Mouse (Mus musculus) forebrain, embryonic 11.5 days (tissue): ENCODE data around the gene Pglyrp1. TPM values are rescaled to one million over a fixed set of nuclear protein-coding genes. Genes with fewer than 3 reads are reported as not detected.
A peak's percentile ranks its signal among the peaks of the same experiment; 100 is the strongest.
"Not testable (repeated sequence)": the region's sequence is repeated elsewhere in the genome, so short reads cannot be mapped to it uniquely, and the experiment has no call there.

Source experiments
- ATAC-seq: fragments of 200-750 bp; cut with Nextera tagmentation; replicated peaks from 2 replicates; pipeline ENCODE4 v1.8.0; 2017; ENCODE audit warnings: moderate TSS enrichment; ENCODE audit not compliant: low FRiP score
- DNase-seq: peaks from one replicate; pipeline ENCODE4 v3.0.0-alpha.2; 2017; ENCODE audit warnings: low spot score
- H3K27ac ChIP-seq: fragments of 300-500 bp; sonication (generic); 2 replicates; pipeline ENCODE4 v1.5.1; 2014; ENCODE audit warnings: low read depth, low read length
- H3K27me3 ChIP-seq: fragments of 300-500 bp; sonication (generic); 2 replicates; pipeline ENCODE4 v1.6.1; 2014; ENCODE audit warnings: mild to moderate bottlenecking, low read length, mixed read lengths; ENCODE audit not compliant: control insufficient read depth, insufficient read depth
- H3K36me3 ChIP-seq: fragments of 300-500 bp; sonication (generic); 2 replicates; pipeline ENCODE4 v1.6.1; 2014; ENCODE audit warnings: mild to moderate bottlenecking, low read length, moderate library complexity, mixed read lengths; ENCODE audit not compliant: control insufficient read depth, insufficient read depth
- H3K4me1 ChIP-seq: fragments of 300-500 bp; sonication (generic); replicated peaks from 2 replicates; pipeline ENCODE4 v1.6.1; 2014; ENCODE audit warnings: low read length, mixed read lengths; ENCODE audit not compliant: control insufficient read depth, insufficient read depth
- H3K4me2 ChIP-seq: fragments of 300-500 bp; sonication (generic); 2 replicates; pipeline ENCODE4 v1.6.1; 2014; ENCODE audit warnings: low read depth, mild to moderate bottlenecking, low read length, moderate library complexity, mixed read lengths; ENCODE audit not compliant: severe bottlenecking
- H3K4me3 ChIP-seq: fragments of 300-500 bp; sonication (generic); 2 replicates; pipeline ENCODE4 v1.5.1; 2014; ENCODE audit warnings: low read depth, low read length
- H3K9ac ChIP-seq: fragments of 300-500 bp; sonication (generic); 2 replicates; pipeline ENCODE4 v1.6.1; 2014; ENCODE audit warnings: low read length
- H3K9me3 ChIP-seq: fragments of 300-500 bp; sonication (generic); 2 replicates; pipeline ENCODE4 v1.6.1; 2016; ENCODE audit warnings: low read length, mixed read lengths; ENCODE audit not compliant: control insufficient read depth
- WGBS: fragments of 180-500 bp; shearing (Covaris S2); extraction: QIAGEN DNeasy Blood & Tissue Kit; methylation state at CpG from one replicate; pipeline ENCODE4 v1.1.7; 2014; 5-methylcytosine and 5-hydroxymethylcytosine counted together
- polyA plus RNA-seq: library from polyadenylated mRNA; unstranded; fragments of >200 nt; fragmentation: Nextera tagmentation; extraction: Ambion mirVana; gene quantifications from 2 replicates; pipeline ENCODE4 v1.2.1, GENCODE M21; 2014

Pglyrp1 gene
- 0.48 and 0.94 TPM in 2 replicates for polyA plus RNA-seq

DNA sequence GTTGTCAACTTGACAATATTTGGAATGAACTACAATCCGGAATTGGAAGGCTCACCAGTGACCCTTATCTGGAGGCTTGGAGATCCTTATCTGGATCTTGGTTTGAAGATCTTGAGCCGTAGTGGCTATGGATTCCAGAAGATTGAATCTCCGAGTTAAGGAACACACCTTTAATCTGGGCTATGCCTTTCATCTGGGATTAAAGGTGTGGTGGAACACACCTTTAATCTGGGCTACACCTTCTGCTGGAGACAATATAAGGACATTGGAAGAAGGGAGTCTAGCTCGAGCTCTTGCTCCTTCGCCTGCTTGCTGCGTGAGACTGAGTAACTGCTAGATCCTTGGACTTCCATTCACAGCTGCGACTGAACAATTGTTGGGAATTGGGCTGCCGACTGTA, at the start of gene Pglyrp1:
Gene Pglyrp1 (plus strand): TSS at position 301 of the 400 bp plus-strand sequence.
- not testable (repeated sequence) for ATAC-seq, H3K4me3 ChIP-seq, H3K36me3 ChIP-seq, H3K27ac ChIP-seq, H3K27me3 ChIP-seq, H3K4me2 ChIP-seq, DNase-seq, H3K4me1 ChIP-seq, H3K9me3 ChIP-seq, H3K9ac ChIP-seq
- no CpG with 5 or more reads among the region's 8 CpGs for WGBS

DNA sequence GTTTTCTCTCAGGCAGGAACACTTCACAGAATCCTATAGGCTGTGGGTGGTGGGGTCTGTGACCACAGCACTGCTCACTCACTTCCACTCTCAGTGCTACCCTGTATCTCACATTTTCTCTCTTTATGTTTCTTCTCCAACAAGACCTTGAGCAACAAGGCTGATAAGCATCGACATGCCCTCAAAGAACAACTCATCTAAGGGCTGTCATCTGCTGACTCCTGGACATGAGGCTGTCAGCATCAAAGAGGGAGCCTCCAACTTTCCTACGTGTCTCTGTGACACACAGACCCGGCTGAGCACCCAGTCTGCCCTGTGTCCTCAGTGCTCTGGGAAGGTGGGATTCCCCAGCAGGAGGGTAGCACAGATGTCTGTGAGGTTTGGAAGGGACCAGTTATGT, 49.6 kb upstream of the Pglyrp1 start, which contains the start of gene Psg17:
Gene Psg17 (minus strand): TSS at position 101 of the 400 bp plus-strand sequence.
- 80% methylated on average over 3 of the region's 3 CpGs for WGBS
- H3K4me2 ChIP-seq, result no peak within 1 kb of the TSS

DNA sequence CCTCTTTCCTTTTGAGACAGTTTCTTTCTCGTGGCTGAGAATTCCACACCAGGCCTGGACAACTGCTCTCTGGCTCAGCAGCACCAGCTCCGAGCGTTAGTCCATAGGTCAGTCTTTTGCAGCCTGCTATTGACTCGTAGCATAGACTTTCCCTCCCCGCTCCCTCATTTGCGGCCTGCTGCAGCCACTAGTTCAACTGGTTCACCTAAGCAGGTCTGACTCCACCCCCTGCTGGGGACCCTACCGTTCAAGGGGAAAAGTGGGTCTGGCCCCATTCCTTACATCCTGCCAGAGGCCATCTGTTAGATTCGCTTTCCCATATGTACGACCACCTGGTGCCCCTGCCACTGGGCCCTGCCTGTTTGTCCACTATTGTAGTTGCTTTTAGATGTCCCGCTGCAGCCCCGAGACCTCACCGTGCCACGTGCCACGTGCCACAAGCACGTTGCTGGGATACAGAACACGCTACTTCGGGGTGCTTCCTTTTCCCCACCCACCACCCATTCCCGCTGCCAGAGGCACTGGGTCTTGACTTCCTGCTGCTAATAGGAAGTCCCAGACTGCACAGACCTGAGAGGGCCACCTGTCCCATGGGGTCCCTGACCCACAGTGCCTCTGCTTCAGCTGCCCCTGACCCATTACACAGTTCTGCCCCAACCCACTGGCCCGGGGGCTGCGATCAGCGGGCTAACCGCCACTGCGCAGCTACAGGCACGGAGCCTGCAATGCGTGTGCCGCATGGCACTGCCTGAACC, 43.2 kb upstream of the Pglyrp1 start:
- Histone ChIP-seq H3K4me1 (no peaks in the 10 kb centered on the region), H3K27ac (no peak overlapping the region), H3K9ac (no peak overlapping the region), H3K4me3 (no peak overlapping the region), H3K4me2 (no peak overlapping the region), H3K36me3 (no peaks in the 10 kb centered on the region), H3K9me3 (no peaks in the 10 kb centered on the region), H3K27me3 (no peaks in the 10 kb centered on the region)
- DNase-seq, result no peak
- 65% methylated on average over 26 of the region's 26 CpGs for WGBS
- 0 out of 2 replicates have a peak, but pooled peaks have one; percentile 44 for ATAC-seq

More for the DNA sequence above, 49.6 kb upstream of the Pglyrp1 start, which contains the start of gene Psg17:
- Histone ChIP-seq H3K27ac (no peak within 1 kb of the TSS), H3K27me3 (no peaks in the 10 kb centered on the region), H3K9me3 (no peaks in the 10 kb centered on the region), H3K36me3 (no peaks in the 10 kb centered on the region), H3K4me1 (no peaks in the 10 kb centered on the region), H3K9ac (no peak within 1 kb of the TSS), H3K4me3 (no peak within 1 kb of the TSS)
- DNase-seq (no peak), ATAC-seq (no peak)

DNA sequence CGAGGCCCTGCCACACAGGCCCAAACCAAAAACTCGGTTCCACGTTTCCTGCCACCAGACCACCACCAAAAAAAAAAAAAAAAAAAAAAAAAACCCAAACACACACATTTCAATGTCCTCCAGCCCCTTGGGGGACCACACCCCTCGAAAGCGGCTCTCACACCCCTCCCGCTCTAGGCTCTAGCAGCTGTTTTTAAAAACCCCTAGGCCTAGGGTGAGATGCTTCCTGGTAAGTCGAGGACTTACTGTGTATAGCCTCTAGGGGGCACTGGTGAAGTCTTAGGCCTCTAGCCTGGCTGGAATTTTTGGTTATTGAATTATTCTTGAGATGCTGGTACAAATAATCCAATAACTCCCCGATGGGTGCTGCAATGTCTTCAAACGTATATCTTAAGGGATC, 42.5 kb upstream of the Pglyrp1 start:
- no peak overlapping the region for H3K27ac ChIP-seq
- DNase-seq, result no peak

DNA sequence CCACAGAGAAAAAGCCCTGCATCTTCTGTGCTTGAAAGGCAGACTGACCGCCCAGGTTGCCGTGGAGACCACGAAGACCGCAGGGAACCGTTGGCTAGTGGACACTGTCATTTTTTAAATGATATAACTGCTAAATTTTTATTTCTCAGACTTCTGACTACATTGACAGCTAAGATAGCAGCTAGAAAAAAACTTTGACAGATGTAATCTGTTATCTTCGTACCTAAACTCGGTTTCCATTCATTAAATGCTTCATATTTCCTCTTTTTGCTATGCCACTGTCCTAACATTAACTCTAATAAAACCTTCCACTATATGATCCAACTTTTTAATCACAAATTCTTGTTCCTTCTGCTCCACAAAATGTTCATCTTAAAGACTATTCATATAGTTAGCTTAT, 41.6 kb upstream of the Pglyrp1 start:
- Histone ChIP-seq H3K27ac (no peak overlapping the region), H3K9me3 (no peaks in the 10 kb centered on the region), H3K4me1 (no peaks in the 10 kb centered on the region), H3K27me3 (no peaks in the 10 kb centered on the region), H3K4me3 (no peak overlapping the region), H3K4me2 (no peak overlapping the region), H3K36me3 (no peaks in the 10 kb centered on the region), H3K9ac (no peak overlapping the region)
- DNase-seq, result no peak
- 90% methylated on average over 7 of the region's 7 CpGs for WGBS
- no peak for ATAC-seq

More for the DNA sequence above, 42.5 kb upstream of the Pglyrp1 start:
- no peak overlapping the region for H3K9ac ChIP-seq
- no peaks in the 10 kb centered on the region for H3K9me3 ChIP-seq
- WGBS, result 54% methylated on average over 9 of the region's 9 CpGs
- H3K4me2 ChIP-seq, result no peak overlapping the region
- H3K4me1 ChIP-seq, result no peaks in the 10 kb centered on the region
- no peak overlapping the region for H3K4me3 ChIP-seq
- H3K27me3 ChIP-seq, result no peaks in the 10 kb centered on the region
- ATAC-seq, result no peak
- H3K36me3 ChIP-seq, result no peaks in the 10 kb centered on the region

DNA sequence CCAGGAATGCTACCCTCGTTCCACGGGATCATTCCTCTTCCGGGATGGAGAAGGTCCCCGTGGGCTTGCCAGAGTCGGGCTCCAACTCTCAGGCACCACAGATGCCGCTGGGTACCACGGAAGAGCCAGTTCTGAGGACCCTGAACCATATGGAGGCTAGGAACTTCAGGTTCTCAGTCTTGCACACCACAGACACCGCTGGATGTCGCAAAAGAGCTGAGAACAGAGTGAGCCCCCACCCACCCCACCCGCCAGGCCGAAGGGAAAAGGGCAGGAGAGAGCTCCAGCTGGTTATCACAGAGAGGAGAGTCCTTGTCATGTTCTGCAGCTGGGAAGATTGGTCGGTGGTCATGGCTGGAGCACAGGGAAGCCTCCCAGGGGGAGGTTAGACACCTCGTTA, 38.8 kb upstream of the Pglyrp1 start:
- H3K4me3 ChIP-seq, result no peak overlapping the region
- H3K36me3 ChIP-seq, result no peaks in the 10 kb centered on the region
- no peaks in the 10 kb centered on the region for H3K4me1 ChIP-seq
- H3K27ac ChIP-seq, result no peak overlapping the region
- 45% methylated on average over 13 of the region's 13 CpGs for WGBS
- no peaks in the 10 kb centered on the region for H3K9me3 ChIP-seq
- no peak overlapping the region for H3K4me2 ChIP-seq
- no peaks in the 10 kb centered on the region for H3K27me3 ChIP-seq
- DNase-seq (no peak), ATAC-seq (no peak)
- no peak overlapping the region for H3K9ac ChIP-seq

DNA sequence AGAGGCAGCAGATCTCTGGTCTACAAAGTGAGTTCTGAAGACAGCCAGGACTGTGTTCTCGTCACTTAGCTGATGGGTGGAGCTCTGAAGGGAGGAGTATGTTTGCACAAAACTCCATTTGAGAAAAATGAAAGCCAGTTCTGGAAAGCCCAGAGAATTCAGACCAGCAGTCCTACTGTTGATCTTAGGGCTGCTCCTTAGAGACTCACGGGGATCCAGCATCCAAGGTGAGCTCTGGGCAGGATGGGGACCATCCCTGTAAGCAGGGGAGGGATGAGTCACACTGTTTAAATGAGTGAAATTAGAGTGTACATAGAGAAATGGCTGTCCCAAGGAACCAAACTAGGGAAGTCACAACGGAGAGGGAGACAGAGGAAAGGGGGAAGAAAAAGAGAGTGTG, 31.3 kb upstream of the Pglyrp1 start, which contains the start of gene Mill2:
Gene Mill2 (plus strand): TSS at position 102 of the 400 bp plus-strand sequence.
- H3K27ac ChIP-seq, result peak within 1 kb of the TSS; percentile 41; the same call in 1 of the 2 replicates
- ATAC-seq, result no peak
- no peaks in the 10 kb centered on the region for H3K4me1 ChIP-seq
- H3K4me3 ChIP-seq, result peak within 1 kb of the TSS; percentile 27
- no peak for DNase-seq
- no peaks in the 10 kb centered on the region for H3K27me3 ChIP-seq
- peak within 1 kb of the TSS; percentile 59 for H3K4me2 ChIP-seq
- WGBS, result 26% methylated on average over 3 of the region's 3 CpGs
- no peaks in the 10 kb centered on the region for H3K36me3 ChIP-seq
- H3K9me3 ChIP-seq, result no peaks in the 10 kb centered on the region
- H3K9ac ChIP-seq, result peak within 1 kb of the TSS; percentile 50

DNA sequence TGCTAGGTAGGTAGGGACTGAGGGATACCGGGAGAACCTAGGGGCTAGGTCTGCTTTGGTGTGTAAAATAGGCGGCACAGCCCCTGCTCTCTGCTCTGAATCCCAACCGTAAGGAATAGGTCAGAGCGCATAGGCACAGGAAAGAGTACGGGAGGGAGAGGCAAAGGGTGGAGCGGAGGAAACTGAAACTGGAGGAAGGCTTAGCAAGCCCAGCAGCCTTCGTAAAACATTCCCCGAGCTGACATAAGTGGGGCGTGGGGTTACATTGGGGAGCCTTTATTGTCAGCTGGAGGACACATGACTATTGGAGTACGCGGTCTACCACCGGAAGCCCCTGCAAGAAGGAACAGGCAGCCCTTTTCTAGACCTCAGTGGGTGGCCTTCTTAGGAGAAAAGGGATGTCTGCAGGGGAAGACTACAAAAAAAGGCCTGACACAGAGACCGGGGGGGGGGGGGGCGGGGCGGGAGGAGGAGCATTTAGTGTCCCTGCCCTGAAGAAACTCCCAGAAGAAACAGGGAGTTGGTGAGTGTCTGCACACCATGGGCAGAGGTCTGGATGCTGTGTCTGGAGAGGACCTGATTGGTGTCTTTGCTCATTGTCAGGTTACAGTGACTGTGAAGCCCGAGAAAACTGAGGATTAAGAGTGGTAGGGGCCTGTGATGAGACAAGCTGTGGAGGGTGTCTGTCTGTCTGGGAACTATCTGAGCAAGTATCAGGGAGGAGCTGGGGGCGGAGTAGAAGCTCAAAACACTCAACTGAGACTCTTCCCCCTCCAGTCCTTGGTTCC, 30.6 kb upstream of the Pglyrp1 start:
- Histone ChIP-seq H3K4me3 (peak overlapping the region; percentile 27), H3K27ac (peak overlapping the region; percentile 41; the same call in 1 of the 2 replicates), H3K27me3 (no peaks in the 10 kb centered on the region), H3K4me1 (no peaks in the 10 kb centered on the region), H3K4me2 (peak overlapping the region; percentile 59), H3K36me3 (no peaks in the 10 kb centered on the region), H3K9me3 (no peaks in the 10 kb centered on the region), H3K9ac (peak overlapping the region; percentile 50)
- DNase-seq, result peak; percentile 67
- ATAC-seq, result peak; percentile 79
- WGBS, result 7% methylated on average over 11 of the region's 17 CpGs
